Mouse (Mus musculus): ENCODE measurements around the gene Gm49320. TPM values are rescaled to one million over a fixed set of nuclear protein-coding genes. Genes with fewer than 3 reads are reported as not detected.
A peak's percentile ranks its signal among the peaks of the same experiment; 100 is the strongest.

Gene Gm49320
- polyA plus RNA-seq, 1 experiment from 2014 or later: 0.31 TPM

DNA sequence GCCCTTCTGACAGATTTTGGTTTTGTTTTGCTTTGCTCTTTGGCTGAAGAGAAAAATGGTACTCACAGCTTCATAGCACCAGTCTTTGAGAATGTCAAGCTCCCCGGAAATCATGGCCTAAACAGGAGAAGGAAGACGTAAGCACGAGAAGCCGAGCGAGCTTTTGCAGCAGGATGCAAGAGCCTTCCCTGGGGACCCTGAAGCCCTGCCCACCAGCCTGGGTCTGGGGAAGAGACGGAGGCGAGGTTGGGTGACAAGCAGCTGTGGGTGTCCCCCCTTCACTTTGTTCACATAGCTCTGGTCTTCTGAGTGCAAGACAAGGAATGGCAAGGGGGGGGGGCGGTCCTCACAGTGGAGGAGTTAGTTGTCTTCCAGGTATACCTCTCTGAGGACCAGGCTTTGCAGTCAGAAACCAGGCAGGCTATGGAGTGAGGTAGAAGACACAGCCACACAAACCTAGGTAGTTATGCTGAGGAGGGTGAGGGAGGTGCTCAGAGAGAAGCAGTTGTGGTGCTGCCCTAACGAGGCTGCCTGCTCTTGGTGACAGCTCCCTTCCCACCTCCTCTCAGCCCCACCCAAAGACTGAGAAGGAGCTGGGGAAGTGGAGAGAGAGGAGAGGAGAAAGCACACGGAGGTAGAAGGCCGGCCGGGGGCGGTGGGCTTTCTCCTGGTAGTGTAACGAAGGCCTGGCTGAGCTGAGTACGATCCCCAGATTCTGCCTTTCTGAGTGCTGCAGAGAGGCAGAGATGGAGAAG, 26.7 kb downstream of the Gm49320 start:
- H3K27ac ChIP-seq: no peak overlapping the region
- H3K4me3 ChIP-seq (replicated peaks): no peak overlapping the region
- no peaks in the 10 kb centered on the region for H3K9me3 ChIP-seq
- no peaks in the 10 kb centered on the region for H3K4me1 ChIP-seq
- H3K36me3 ChIP-seq: peaks cover 70% of the 10 kb centered on the region
- WGBS: 88% methylated on average over 15 of the region's 15 CpGs
- ATAC-seq (ENCODE audit: insufficient read depth, low FRiP score, low read depth): no peak
- H3K4me2 ChIP-seq: no peak overlapping the region
- no peak overlapping the region for H3K9ac ChIP-seq
- no peaks in the 10 kb centered on the region for H3K27me3 ChIP-seq (replicated peaks)

DNA sequence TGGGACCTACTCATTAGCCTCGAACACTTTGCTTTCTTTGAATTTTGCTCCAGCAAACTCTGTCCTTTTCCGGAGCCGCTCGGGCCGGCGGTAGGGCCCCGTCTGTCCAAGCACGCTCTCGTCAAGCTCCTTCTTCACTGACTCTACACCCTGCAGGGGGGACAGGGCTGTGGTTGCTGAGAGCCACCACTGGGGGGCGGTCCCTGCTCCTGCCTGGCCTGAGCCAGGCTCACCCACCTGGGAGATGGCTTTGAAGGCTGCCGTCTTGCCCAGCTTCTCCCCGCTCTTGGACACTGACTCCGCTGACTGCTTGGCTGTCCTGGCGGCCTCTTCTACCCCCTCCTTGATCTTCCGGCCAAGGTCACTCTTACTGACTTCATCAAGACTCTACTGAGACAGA, 29.0 kb downstream of the Gm49320 start:
- Histone ChIP-seq H3K36me3 (peaks cover 54% of the 10 kb centered on the region), H3K4me3 (replicated peaks) (no peak overlapping the region), H3K27ac (no peak overlapping the region), H3K9me3 (no peaks in the 10 kb centered on the region), H3K9ac (no peak overlapping the region), H3K4me1 (no peaks in the 10 kb centered on the region), H3K27me3 (replicated peaks) (no peaks in the 10 kb centered on the region), H3K4me2 (no peak overlapping the region)
- WGBS: 75% methylated on average over 15 of the region's 15 CpGs
- ATAC-seq (ENCODE audit: insufficient read depth, low FRiP score, low read depth): peak; percentile 54; the same call in 1 of the 2 replicates

DNA sequence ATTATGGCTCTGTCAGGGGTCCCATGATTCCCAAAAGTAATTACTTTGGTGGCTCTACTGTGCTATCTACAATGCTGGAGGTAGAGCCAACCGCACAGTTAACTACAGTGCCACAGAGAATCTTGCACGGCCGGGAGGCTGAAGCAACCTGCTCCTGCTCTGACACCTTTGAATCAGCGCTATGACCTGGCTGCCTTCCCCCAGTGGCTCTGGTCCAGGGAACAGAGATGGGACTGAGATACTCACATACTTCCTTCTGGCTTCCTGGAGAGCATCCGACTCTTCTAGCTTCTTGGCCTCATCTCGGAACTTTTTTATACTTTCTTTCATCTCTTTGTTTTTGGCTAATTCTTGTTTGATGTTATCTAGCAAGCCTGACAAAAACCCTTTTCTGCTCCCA, 30.9 kb downstream of the Gm49320 start:
- H3K27me3 ChIP-seq (replicated peaks): no peaks in the 10 kb centered on the region
- ATAC-seq (ENCODE audit: insufficient read depth, low FRiP score, low read depth): no peak
- H3K27ac ChIP-seq: no peak overlapping the region
- no peak overlapping the region for H3K4me3 ChIP-seq (replicated peaks)
- WGBS: 90% methylated on average over 6 of the region's 6 CpGs
- H3K4me1 ChIP-seq: 0 out of 2 replicates have a peak, but pooled peaks cover 3% of the 10 kb centered on the region
- no peaks in the 10 kb centered on the region for H3K9me3 ChIP-seq
- peaks cover 53% of the 10 kb centered on the region for H3K36me3 ChIP-seq
- H3K4me2 ChIP-seq: no peak overlapping the region
- H3K9ac ChIP-seq: no peak overlapping the region

DNA sequence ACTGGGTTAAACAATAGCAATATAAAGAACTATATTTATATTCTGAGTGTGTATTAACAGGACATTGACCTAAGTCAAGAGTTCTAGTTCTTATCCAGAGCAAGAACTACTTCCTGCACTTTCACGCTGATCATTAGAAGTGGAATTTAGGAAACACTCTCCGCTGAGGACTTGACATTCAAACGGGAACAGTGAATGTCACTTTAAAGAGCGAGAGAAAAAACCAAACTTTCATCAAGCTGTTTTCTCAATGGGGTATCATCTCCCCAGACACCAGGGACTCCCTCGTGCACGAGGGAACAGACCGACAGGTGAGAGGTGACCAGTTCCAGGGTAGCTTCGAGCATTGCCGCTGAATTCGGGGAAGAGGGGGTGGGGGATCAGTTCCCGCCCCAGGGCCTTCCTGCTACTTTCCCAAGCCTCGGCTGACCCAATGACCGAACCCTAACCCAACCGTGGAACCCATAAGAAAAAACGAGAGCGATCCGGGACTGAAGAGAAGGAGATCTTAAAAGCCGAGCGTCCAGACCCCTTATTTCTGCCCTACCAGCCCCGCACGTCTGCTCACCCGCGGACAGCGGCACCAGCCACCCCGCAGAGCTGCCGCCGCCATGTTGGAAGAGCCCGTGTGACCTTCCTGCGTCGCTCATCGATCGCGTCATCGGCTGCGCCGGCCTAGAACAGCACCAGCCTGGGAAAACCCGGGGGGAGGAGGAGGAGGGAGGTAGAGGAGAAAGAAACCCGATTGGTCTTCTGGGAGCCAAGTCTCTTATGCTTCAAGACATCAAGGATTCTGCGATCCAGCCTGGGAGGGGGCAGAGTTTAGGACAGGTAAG, 36.8 kb downstream of the Gm49320 start, which contains the start of gene Timm44:
Gene Timm44, minus strand, starts transcription at position 639 of the 836 bp plus-strand sequence.
- WGBS: under 1% methylated on average over 39 of the region's 39 CpGs
- H3K4me3 ChIP-seq (replicated peaks): peak within 1 kb of the TSS; percentile 86
- ATAC-seq (ENCODE audit: insufficient read depth, low FRiP score, low read depth): peak; percentile 96
- H3K9me3 ChIP-seq: no peaks in the 10 kb centered on the region
- H3K4me2 ChIP-seq: peak within 1 kb of the TSS; percentile 66
- peaks cover 13% of the 10 kb centered on the region; the same call in 1 of the 2 replicates for H3K36me3 ChIP-seq
- peak within 1 kb of the TSS; percentile 71 for H3K9ac ChIP-seq
- peak within 1 kb of the TSS; percentile 41 for H3K27ac ChIP-seq
- H3K27me3 ChIP-seq (replicated peaks): no peaks in the 10 kb centered on the region
- H3K4me1 ChIP-seq: peaks cover 8% of the 10 kb centered on the region; the same call in 1 of the 2 replicates

DNA sequence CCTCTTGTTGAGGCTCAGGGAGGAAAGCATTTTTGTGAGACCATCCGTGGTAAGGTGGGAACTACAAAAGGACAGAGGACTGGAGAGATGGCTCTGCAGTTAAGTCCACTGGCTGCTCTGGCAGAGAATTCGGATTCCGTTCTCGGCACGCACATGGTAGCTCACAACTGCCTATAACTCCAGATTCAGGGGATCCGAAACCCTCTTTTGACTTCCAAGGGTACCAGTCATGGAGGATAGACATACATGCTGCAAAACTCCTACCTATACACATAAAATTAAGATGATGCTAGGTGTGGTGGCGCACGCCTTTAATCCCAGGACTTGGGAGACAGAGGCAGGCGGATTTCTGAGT, 37.4 kb downstream of the Gm49320 start:
- Histone ChIP-seq H3K9ac (peak overlapping the region; percentile 17; the same call in 1 of the 2 replicates), H3K4me1 (peaks cover 8% of the 10 kb centered on the region; the same call in 1 of the 2 replicates), H3K4me3 (replicated peaks) (peak overlapping the region; percentile 86), H3K9me3 (no peaks in the 10 kb centered on the region), H3K4me2 (peak overlapping the region; percentile 66), H3K36me3 (peaks cover 13% of the 10 kb centered on the region; the same call in 1 of the 2 replicates), H3K27ac (peak overlapping the region; percentile 41; the same call in 1 of the 2 replicates), H3K27me3 (replicated peaks) (no peaks in the 10 kb centered on the region)
- no peak; the same call in 1 of the 2 replicates for ATAC-seq (ENCODE audit: insufficient read depth, low FRiP score, low read depth)
- 23% methylated on average over 9 of the region's 9 CpGs for WGBS

DNA sequence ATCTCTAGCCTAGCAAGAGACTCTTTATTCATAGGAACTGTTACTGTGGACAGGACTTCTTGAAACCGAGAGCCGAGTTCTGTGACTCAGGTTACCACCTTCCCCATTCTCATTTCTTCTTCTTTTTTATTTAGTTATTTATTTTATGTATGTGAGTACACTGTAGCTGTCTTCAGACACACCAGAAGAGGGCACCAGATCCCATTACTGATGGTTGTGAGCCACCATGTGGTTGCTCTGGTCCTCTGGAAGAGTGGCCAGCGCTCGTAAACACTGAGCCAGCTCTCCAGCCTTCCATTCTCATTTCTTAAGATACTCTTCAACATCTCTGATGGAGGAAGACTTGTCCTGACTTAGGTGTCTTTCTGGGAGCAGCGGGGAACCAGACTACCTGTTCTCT, 54.1 kb downstream of the Gm49320 start:
- Histone ChIP-seq H3K9ac (no peak overlapping the region), H3K27ac (no peak overlapping the region), H3K9me3 (no peaks in the 10 kb centered on the region), H3K4me1 (no peaks in the 10 kb centered on the region), H3K4me2 (no peak overlapping the region), H3K36me3 (peaks cover 55% of the 10 kb centered on the region), H3K4me3 (replicated peaks) (no peak overlapping the region), H3K27me3 (replicated peaks) (no peaks in the 10 kb centered on the region)
- WGBS: 90% methylated on average over 5 of the region's 5 CpGs
- no peak for ATAC-seq (ENCODE audit: insufficient read depth, low FRiP score, low read depth)

DNA sequence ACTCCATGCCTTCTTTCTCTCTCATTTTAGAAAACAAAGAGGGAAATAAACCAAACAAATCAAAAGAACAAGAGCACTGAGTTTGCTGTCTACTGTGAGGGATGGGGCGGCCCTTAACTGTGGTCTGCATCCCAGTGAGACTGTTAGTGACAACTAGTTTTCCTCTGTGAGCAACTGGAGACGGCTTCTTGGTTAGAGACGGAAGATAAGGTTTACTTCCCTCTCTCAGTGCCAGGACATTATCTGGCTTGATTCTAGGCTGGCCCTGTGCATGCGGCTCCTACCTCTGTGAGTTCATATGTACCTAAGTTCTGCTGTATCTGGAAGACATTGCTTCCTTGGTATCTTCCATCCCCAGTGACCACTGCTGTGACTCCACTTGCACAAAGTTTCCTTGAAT, 59.2 kb downstream of the Gm49320 start:
- H3K36me3 ChIP-seq: peaks cover 69% of the 10 kb centered on the region
- ATAC-seq (ENCODE audit: insufficient read depth, low FRiP score, low read depth): no peak
- H3K4me1 ChIP-seq: no peaks in the 10 kb centered on the region
- H3K9ac ChIP-seq: no peak overlapping the region
- no peak overlapping the region for H3K27ac ChIP-seq
- no peaks in the 10 kb centered on the region for H3K9me3 ChIP-seq
- 90% methylated on average over 4 of the region's 4 CpGs for WGBS
- H3K4me3 ChIP-seq (replicated peaks): no peak overlapping the region
- no peaks in the 10 kb centered on the region for H3K27me3 ChIP-seq (replicated peaks)
- no peak overlapping the region for H3K4me2 ChIP-seq

Other genes with a start within 250 kb of the Gm49320 start
- gene Cd209f, start 133.0 kb upstream of the Gm49320 start, polyA plus RNA-seq (2015; fragmentation: Nextera tagmentation; extraction: Ambion mirVana): 0.12 and 0.17 TPM in 2 replicates
- gene Cd209g, start 104.8 kb upstream of the Gm49320 start, polyA plus RNA-seq (2015; fragmentation: Nextera tagmentation; extraction: Ambion mirVana): not detected in 2 replicates
- 21.5 and 22.5 TPM in 2 replicates for gene Evi5l, start 72.3 kb upstream of the Gm49320 start, polyA plus RNA-seq (2015; fragmentation: Nextera tagmentation; extraction: Ambion mirVana)
- 3.2 and 4.3 TPM in 2 replicates for gene Prr36, start 21.4 kb upstream of the Gm49320 start, polyA plus RNA-seq (2015; fragmentation: Nextera tagmentation; extraction: Ambion mirVana)
- 4.3 and 4.6 TPM in 2 replicates for gene Lrrc8e, start 12.0 kb upstream of the Gm49320 start, polyA plus RNA-seq (2015; fragmentation: Nextera tagmentation; extraction: Ambion mirVana)
- 24.6 and 29.8 TPM in 2 replicates for gene Map2k7, start 125 bp upstream of the Gm49320 start, polyA plus RNA-seq (2015; fragmentation: Nextera tagmentation; extraction: Ambion mirVana)
- 5.5 and 5.9 TPM in 2 replicates for gene Tgfbr3l, start 9.3 kb downstream of the Gm49320 start, polyA plus RNA-seq (2015; fragmentation: Nextera tagmentation; extraction: Ambion mirVana)
- gene Snapc2, start 14.2 kb downstream of the Gm49320 start, polyA plus RNA-seq (2015; fragmentation: Nextera tagmentation; extraction: Ambion mirVana): 50.8 and 51.6 TPM in 2 replicates
- gene Ctxn1, start 20.4 kb downstream of the Gm49320 start, polyA plus RNA-seq (2015; fragmentation: Nextera tagmentation; extraction: Ambion mirVana): 80.2 and 83.6 TPM in 2 replicates
- gene Timm44, start 37.0 kb downstream of the Gm49320 start, polyA plus RNA-seq (2015; fragmentation: Nextera tagmentation; extraction: Ambion mirVana): 59.1 and 59.5 TPM in 2 replicates
- 22.7 and 29.9 TPM in 2 replicates for gene Ccl25, start 86.3 kb downstream of the Gm49320 start, polyA plus RNA-seq (2015; fragmentation: Nextera tagmentation; extraction: Ambion mirVana)
- gene Elavl1, start 86.5 kb downstream of the Gm49320 start, polyA plus RNA-seq (2015; fragmentation: Nextera tagmentation; extraction: Ambion mirVana): 215 and 219 TPM in 2 replicates